Mouse (Mus musculus) left cerebral cortex, postnatal 25 days (tissue): ENCODE results near the gene Slc35a2. TPM values are rescaled to one million over a fixed set of nuclear protein-coding genes. Genes with fewer than 3 reads are reported as not detected.
"Not testable (repeated sequence)": the region's sequence is repeated elsewhere in the genome, so short reads cannot be mapped to it uniquely, and the experiment has no call there.

Experiments used
- DNase-seq, 2 experiments: peaks; one replicate each; pipeline ENCODE4 v3.0.0; 2022; ENCODE audit warnings: low spot score in 2 of 2, mixed read lengths in 1 of 2
- intact Hi-C: fragments of 180-260 bp; cut with DNase I; formaldehyde crosslinking; loops from one replicate; pipeline ENCODE4 v1.15.1; 2025
- total RNA-seq, 2 experiments: library from RNA; stranded (reverse); gene quantifications; 2 replicates each; pipeline ENCODE4 v1.2.3; 2021

Slc35a2 gene
- total RNA-seq, 2 experiments from 2014 or later = 46.6 to 47.4 TPM

DNA sequence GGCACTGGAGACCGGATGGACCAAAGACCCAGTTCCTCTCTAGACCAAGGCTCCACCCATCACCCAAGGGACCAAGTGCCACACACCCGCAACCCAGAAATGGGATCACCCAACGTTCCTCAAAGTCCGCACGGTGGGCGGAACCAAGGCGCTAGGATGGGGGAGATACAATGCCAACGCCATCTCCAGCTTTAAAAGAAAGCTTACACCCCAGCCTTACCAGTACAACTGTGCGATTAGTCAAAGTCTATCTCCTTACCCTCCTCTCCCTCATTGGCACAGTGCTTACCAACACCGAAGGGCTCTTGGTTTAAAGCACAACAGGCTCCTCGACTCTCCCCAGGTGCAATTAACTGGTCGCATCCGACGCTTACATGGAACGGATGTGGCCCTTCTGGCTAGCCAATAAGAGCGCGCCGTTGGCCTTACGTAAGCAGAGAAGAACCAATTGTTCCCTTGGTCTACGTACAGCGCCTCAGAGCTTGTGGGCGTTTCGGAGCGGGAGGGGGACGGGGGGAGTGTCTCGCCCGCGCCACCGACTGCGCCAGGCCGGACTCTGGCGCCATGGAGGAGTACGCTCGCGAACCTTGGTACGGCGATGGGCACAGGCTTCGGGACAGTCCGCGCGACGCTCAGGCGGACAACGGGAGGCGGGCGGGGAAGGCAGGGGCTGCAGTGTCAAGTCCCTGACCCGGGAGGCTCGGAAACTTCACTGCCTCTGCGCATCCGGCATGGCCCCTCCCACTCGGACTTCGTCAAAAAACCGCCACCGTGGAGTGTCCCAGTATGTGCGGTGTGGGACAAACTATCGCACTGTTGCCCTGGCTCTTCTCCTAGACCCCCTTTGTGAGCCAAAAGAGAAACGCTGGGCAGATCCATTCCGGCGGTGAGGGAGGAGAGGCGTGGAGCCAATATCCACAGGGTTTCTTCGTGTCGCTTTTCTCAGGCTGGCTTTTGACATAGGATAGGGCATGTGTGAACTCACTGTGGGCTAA lies 15.3 kb downstream of the Slc35a2 start, which contains the start of the genes Pqbp1 and Timm17b:
Gene Pqbp1, minus strand, starts transcription at position 390 of the 995 bp plus-strand sequence.
Gene Timm17b, plus strand, starts transcription at position 478 of the 995 bp plus-strand sequence.
- peak; percentile 84 to 95 for DNase-seq
- intact Hi-C loops = loop anchor here (1.0 kb wide), 1 partner anchor 48 kb away; the partner anchor contains the start of gene Hdac6

DNA sequence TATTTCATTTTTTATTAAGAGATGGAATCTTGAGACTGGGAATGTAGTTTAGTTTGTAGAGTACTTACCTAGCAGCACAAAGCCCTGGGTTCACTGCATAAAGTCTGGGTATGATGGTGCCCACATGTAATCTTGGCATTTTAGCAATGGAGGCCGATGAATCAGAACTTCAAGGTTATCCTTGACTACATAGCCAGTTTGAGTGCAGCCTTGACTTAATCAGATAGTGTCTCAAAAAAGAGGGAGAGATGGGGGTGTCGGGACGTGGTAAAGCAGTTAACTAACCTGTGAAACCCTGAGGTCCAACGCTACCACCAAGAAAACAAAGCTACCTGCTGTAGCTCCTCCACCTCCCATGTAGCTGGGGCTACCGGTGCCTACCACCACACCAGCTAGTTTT lies 20.6 kb downstream of the Slc35a2 start:
- DNase-seq = no peak

DNA sequence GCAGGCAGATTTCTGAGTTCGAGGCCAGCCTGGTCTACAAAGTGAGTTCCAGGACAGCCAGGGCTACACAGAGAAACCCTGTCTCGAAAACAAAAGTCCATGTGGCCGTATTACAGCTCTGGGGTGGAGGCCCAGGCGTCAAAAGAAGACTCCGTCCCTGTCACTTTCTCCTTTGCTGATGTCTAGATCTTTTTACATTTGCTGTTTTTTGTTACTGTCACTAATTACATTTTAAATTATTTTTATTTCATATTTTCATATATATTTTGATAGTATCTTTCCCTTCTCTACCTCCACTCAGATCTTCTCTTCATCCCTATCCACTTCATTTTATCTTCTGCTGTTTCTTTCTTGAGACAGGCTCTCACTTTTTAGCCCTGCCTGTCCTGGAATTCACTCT lies 23.9 kb downstream of the Slc35a2 start, which contains the start of gene Gm10491:
Gene Gm10491, minus strand, starts transcription at position 101 of the 400 bp plus-strand sequence.
- no peak for DNase-seq
- intact Hi-C loops = no loop called here

More for the DNA sequence above, 20.6 kb downstream of the Slc35a2 start:
- intact Hi-C loops = no loop called here

DNA sequence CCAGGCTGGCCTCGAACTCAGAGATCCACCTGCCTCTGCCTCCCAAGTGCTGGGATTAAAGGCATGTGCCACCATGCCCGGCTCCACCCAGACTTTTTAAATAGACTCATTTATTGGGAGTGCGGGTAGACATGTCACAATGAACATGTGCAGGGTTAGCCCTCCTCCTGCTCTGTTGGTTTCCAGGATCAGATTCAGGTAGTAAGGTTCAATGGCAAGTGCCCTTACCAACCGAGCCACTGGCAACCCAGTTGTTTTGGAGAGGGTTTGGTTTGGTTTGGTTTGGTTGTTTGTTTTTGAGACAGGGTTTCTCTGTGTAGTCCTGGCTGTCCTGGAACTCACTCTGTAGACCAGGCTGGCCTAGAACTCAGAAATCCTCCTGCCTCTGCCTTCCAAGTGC lies 25.4 kb downstream of the Slc35a2 start, which contains the start of gene Gm10490:
Gene Gm10490, plus strand, starts transcription at position 301 of the 400 bp plus-strand sequence.
- intact Hi-C loops, DNase-seq: not testable (repeated sequence)

GRCm38 (mm10) chrX:7910473-7910872 lies 26.6 kb downstream of the Slc35a2 start:
- intact Hi-C loops = loop anchor here (5.0 to 10.0 kb wide), 2 partner anchors 107 to 204 kb away; partner anchors contain the start of gene Glod5
- DNase-seq = no peak

- intact Hi-C loops = loop anchor here (10.0 kb wide), 1 partner anchor 199 kb away; no protein-coding TSS in a partner anchor
- not testable (repeated sequence) for DNase-seq
Measured at GRCm38 (mm10) chrX:7915669-7916068, 31.8 kb downstream of the Slc35a2 start.

GRCm38 (mm10) chrX:7917960-7918359 lies 34.1 kb downstream of the Slc35a2 start:
- intact Hi-C loops = loop anchor here (10.0 kb wide), 1 partner anchor 197 kb away; no protein-coding TSS in a partner anchor
- DNase-seq = not testable (repeated sequence)

DNA sequence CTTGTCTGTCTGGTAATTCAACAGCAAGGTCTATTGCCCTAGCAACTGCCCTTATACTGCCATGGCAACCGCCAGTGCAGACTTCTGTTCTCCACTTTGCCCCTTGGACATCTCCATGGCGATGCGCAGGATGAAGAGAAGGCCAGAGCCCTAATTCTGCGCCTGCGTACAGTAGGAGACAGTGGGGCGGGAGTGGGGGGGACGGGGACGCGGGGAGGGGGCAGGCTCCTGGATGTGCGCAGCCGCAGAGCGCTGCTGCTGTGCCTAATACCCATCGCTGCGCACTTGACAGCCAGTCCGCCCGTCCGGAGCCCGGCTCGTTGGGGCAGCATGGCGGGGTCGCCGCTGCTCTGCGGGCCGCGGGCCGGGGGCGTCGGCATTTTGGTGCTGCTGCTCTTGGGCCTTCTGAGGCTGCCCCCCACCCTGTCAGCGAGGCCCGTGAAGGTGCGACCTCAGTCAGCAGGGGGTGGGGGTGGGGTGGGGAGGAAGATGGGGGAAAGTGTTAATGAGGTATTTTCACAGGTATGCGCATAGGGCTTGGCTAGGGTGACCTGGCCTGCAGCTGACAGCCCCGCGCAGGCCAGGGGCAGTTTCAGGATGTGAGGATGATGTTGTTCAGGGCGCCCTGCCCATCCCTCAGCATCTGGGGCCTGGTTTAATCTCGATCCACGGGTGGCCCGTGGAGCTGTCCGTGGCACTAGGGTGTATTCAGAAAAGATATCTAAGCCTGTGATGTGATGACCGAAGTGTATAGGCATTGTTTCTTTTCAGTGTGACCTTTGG lies 36.0 kb downstream of the Slc35a2 start, which contains the start of gene Pcsk1n:
Gene Pcsk1n, plus strand, starts transcription at position 222 of the 783 bp plus-strand sequence.
- intact Hi-C loops = loop anchor here (10.0 kb wide), 1 partner anchor 195 kb away; no protein-coding TSS in a partner anchor
- DNase-seq = peak; percentile 52 to 56

GRCm38 (mm10) chrX:7922032-7922431 lies 38.2 kb downstream of the Slc35a2 start:
- DNase-seq = peak in 1 of 2 experiments; percentile 16
- intact Hi-C loops = no loop called here

GRCm38 (mm10) chrX:7926266-7926665 lies 42.4 kb downstream of the Slc35a2 start:
- no peak for DNase-seq
- intact Hi-C loops = no loop called here

GRCm38 (mm10) chrX:7927116-7927515 lies 43.3 kb downstream of the Slc35a2 start:
- no peak for DNase-seq
- intact Hi-C loops = no loop called here

- DNase-seq = no peak
- intact Hi-C loops = no loop called here
Measured at GRCm38 (mm10) chrX:7928270-7928790, 44.5 kb downstream of the Slc35a2 start, which contains the start of gene Eras. Eras (minus strand) TSS chrX:7928607.

GRCm38 (mm10) chrX:7936874-7937273 lies 53.0 kb downstream of the Slc35a2 start:
- intact Hi-C loops = no loop called here
- DNase-seq = no peak

GRCm38 (mm10) chrX:7937667-7938066 lies 53.8 kb downstream of the Slc35a2 start:
- intact Hi-C loops = no loop called here
- no peak for DNase-seq

Other genes with a start within 250 kb of the Slc35a2 start
- gene Syp, start 245.6 kb upstream of the Slc35a2 start, total RNA-seq = 1,000 to 10,000 TPM; 2,020 to 2,211 TPM
- 1 to 10 TPM in 1 of 2 experiments, under 1 TPM in 1; 0.76 to 2.0 TPM for gene Prickle3, start 226.8 kb upstream of the Slc35a2 start, total RNA-seq
- gene Plp2, start 212.6 kb upstream of the Slc35a2 start, total RNA-seq = 1 to 10 TPM; 5.9 to 7.7 TPM
- under 1 TPM; 0.41 to 0.57 TPM for gene Magix, start 202.8 kb upstream of the Slc35a2 start, total RNA-seq
- gene Gpkow, start 186.9 kb upstream of the Slc35a2 start, total RNA-seq = 10 to 100 TPM; 33.2 to 34.0 TPM
- 10 to 100 TPM; 57.6 to 61.6 TPM for gene Wdr45, start 169.7 kb upstream of the Slc35a2 start, total RNA-seq
- not detected for gene Gm45208, start 161.8 kb upstream of the Slc35a2 start, total RNA-seq
- 100 to 1,000 TPM in 1 of 2 experiments, 10 to 100 TPM in 1; 99.9 to 103 TPM for gene Praf2, start 155.6 kb upstream of the Slc35a2 start, total RNA-seq
- gene Ccdc120, start 133.1 kb upstream of the Slc35a2 start, total RNA-seq = 10 to 100 TPM; 19.5 to 22.1 TPM
- gene Tfe3, start 121.5 kb upstream of the Slc35a2 start, total RNA-seq = 10 to 100 TPM; 29.9 to 36.0 TPM
- 100 to 1,000 TPM in 1 of 2 experiments, 10 to 100 TPM in 1; 99.6 to 105 TPM for gene Gripap1, start 94.3 kb upstream of the Slc35a2 start, total RNA-seq
- 1 to 10 TPM; 7.0 to 8.9 TPM for gene Kcnd1, start 61.7 kb upstream of the Slc35a2 start, total RNA-seq
- gene Otud5, start 42.7 kb upstream of the Slc35a2 start, total RNA-seq = 10 to 100 TPM; 74.8 to 83.2 TPM
- gene Pim2, start 5.8 kb upstream of the Slc35a2 start, total RNA-seq = 10 to 100 TPM; 55.3 to 57.3 TPM
- 10 to 100 TPM; 77.7 to 86.6 TPM for gene Pqbp1, start 15.2 kb downstream of the Slc35a2 start, total RNA-seq
- gene Timm17b, start 15.3 kb downstream of the Slc35a2 start, total RNA-seq = 10 to 100 TPM; 19.1 to 21.7 TPM
- not detected for gene Gm10491, start 23.8 kb downstream of the Slc35a2 start, total RNA-seq
- not detected for gene Gm10490, start 25.5 kb downstream of the Slc35a2 start, total RNA-seq
- gene Pcsk1n, start 35.8 kb downstream of the Slc35a2 start, total RNA-seq = 100 to 1,000 TPM; 397 to 420 TPM
- gene Eras, start 44.6 kb downstream of the Slc35a2 start, total RNA-seq = not detected
- 10 to 100 TPM; 49.9 to 50.4 TPM for gene Hdac6, start 63.9 kb downstream of the Slc35a2 start, total RNA-seq
- gene Gata1, start 94.0 kb downstream of the Slc35a2 start, total RNA-seq = not detected
- gene Glod5, start 134.5 kb downstream of the Slc35a2 start, total RNA-seq = not detected
- gene Suv39h1, start 190.7 kb downstream of the Slc35a2 start, total RNA-seq = 10 to 100 TPM; 22.3 to 26.5 TPM
- gene Was, start 206.5 kb downstream of the Slc35a2 start, total RNA-seq = 1 to 10 TPM; 1.1 to 1.5 TPM
- gene Wdr13, start 248.9 kb downstream of the Slc35a2 start, total RNA-seq = 100 to 1,000 TPM; 189 to 222 TPM